Comparison of ENCODE assay signal across 10 mouse cellular contexts in the genomic region with DNA sequence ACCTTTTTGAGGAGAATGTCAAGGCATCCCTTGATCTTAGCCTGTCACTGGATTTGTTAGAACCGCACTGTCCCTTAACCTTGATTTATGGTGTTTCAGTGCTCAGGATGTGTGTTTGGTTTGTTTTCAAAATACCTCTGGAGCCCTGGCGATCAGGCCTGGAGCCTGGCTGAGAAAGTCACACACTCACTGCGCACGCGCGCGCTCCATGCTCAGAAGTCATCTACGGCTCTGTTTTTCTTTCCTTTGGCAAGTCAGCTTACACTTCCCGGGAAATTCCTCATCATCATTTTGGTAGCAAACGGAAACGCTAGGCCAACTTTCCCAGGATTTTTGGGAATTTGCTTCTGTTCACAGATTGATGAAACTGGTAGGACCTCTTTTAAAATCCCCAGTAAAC.
DNase-seq lines count a peak whose midpoint lies in the region; ATAC-seq lines count a peak whose summit lies in the region.
"Had no signal": no experiment of that assay in that cellular context is flagged by ENCODE, and none has a peak within 500 bp of the region (broad histone marks: within the 10 kb centered on the region; RNA-seq: fewer than 3 reads in every experiment).

No protein-coding gene starts in this region.

- intact Hi-C loops in left cerebral cortex, postnatal 4 days (cut with DNase I), result no loop called here

- H3K4me3 ChIP-seq in hindbrain, embryonic 16.5 days (ENCODE audit: low read length), result no peak overlapping the region
- no peak overlapping the region for H3K4me3 ChIP-seq in limb, embryonic 12.5 days (replicated peaks)
- H3K4me3 ChIP-seq: limb, embryonic 15.5 days; myocyte had no signal

- no peaks in the 10 kb centered on the region for H3K27me3 ChIP-seq in hindbrain, embryonic 16.5 days (replicated peaks; ENCODE audit: control insufficient read depth, insufficient read depth, low read length)
- no peaks in the 10 kb centered on the region for H3K27me3 ChIP-seq in limb, embryonic 12.5 days
- H3K27me3 ChIP-seq: limb, embryonic 15.5 days had no signal

- no peaks in the 10 kb centered on the region for H3K36me3 ChIP-seq in hindbrain, embryonic 16.5 days (ENCODE audit: control insufficient read depth, insufficient read depth, low read length)
- no peaks in the 10 kb centered on the region for H3K36me3 ChIP-seq in limb, embryonic 12.5 days
- H3K36me3 ChIP-seq: limb, embryonic 15.5 days had no signal

- 74% methylated on average over 11 of the region's 11 CpGs for WGBS in hindbrain, embryonic 16.5 days
- WGBS in limb, embryonic 12.5 days, result 55% methylated on average over 11 of the region's 11 CpGs

- H3K27ac ChIP-seq in hindbrain, embryonic 16.5 days (ENCODE audit: low read depth, low read length), result peak overlapping the region; percentile 2; the same call in 1 of the 2 replicates
- no peak overlapping the region for H3K27ac ChIP-seq in limb, embryonic 12.5 days
- H3K27ac ChIP-seq: limb, embryonic 15.5 days had no signal

- H3K9me3 ChIP-seq in hindbrain, embryonic 16.5 days (ENCODE audit: control insufficient read depth, low read length), result no peaks in the 10 kb centered on the region
- no peaks in the 10 kb centered on the region for H3K9me3 ChIP-seq in limb, embryonic 12.5 days
- H3K9me3 ChIP-seq: limb, embryonic 15.5 days had no signal

- no peak for ATAC-seq in hindbrain, embryonic 16.5 days
- no peak for ATAC-seq in limb, embryonic 12.5 days (ENCODE audit: insufficient number of reproducible peaks, insufficient read depth, low FRiP score, low TSS enrichment, low read depth)

- H3K4me1 ChIP-seq in hindbrain, embryonic 16.5 days (ENCODE audit: control insufficient read depth, insufficient read depth, low read depth, low read length), result peaks cover 3% of the 10 kb centered on the region
- peaks cover 12% of the 10 kb centered on the region for H3K4me1 ChIP-seq in limb, embryonic 12.5 days (replicated peaks)

- peak overlapping the region; percentile 25 for H3K4me2 ChIP-seq in hindbrain, embryonic 16.5 days (ENCODE audit: low read length)
- peak overlapping the region; percentile 23; the same call in 1 of the 2 replicates for H3K4me2 ChIP-seq in limb, embryonic 12.5 days
- H3K4me2 ChIP-seq: limb, embryonic 15.5 days had no signal

- no peak overlapping the region for H3K9ac ChIP-seq in hindbrain, embryonic 16.5 days (ENCODE audit: low read depth, low read length)
- H3K9ac ChIP-seq in limb, embryonic 12.5 days (replicated peaks), result no peak overlapping the region
- H3K9ac ChIP-seq: limb, embryonic 15.5 days had no signal

- DNase-seq in MN1 (ENCODE audit: low spot score), result peak; percentile 78
- peak; percentile 84 to 90 for DNase-seq in adrenal gland, adult (ENCODE audit: inconsistent age in 2 of 2, low spot score in 1 of 2)
- DNase-seq in spleen, postnatal 10 days (ENCODE audit: low spot score in 2 of 2), result no peak
- DNase-seq in thymus, postnatal 0 days (ENCODE audit: low spot score), result no peak
- DNase-seq in left cerebral cortex, postnatal 4 days, result no peak
- DNase-seq: cerebellum, postnatal 25 days had no signal

Comparison
In these comparisons a context has a peak if more than half of its experiments do, and no peak if none do; other contexts are left out.
1. DNase-seq: peak in MN1 (single experiment) and adrenal gland, adult (2 of 2); none in spleen, postnatal 10 days (0 of 2), thymus, postnatal 0 days (single experiment) and left cerebral cortex, postnatal 4 days (single experiment).